Mouse (Mus musculus) ES-E14 (cell line): ENCODE measurements around the gene Rnf8.

Experiments used
- CHD2 ChIP-seq: IDR thresholded peaks from 2 replicates; pipeline ENCODE4 v1.6.1; 2014; ENCODE audit warnings: mild to moderate bottlenecking, low read depth, low read length, inconsistent platforms
- HCFC1 ChIP-seq: IDR thresholded peaks from 2 replicates; pipeline ENCODE4 v1.6.1; 2012; ENCODE audit warnings: low read length, inconsistent platforms, borderline replicate concordance; ENCODE audit not compliant: insufficient read depth
- MAFK ChIP-seq: IDR thresholded peaks from 2 replicates; pipeline ENCODE4 v1.6.1; 2014; ENCODE audit warnings: mild to moderate bottlenecking, low read depth, low read length, inconsistent platforms; ENCODE audit not compliant: insufficient read depth
- ZC3H11A ChIP-seq: IDR thresholded peaks from 2 replicates; pipeline ENCODE4 v1.6.1; 2012; ENCODE audit warnings: low read depth, mild to moderate bottlenecking, inconsistent platforms, low read length, borderline replicate concordance
- ZNF384 ChIP-seq: IDR thresholded peaks from 2 replicates; pipeline ENCODE4 v1.6.1; 2012; ENCODE audit warnings: low read depth, low read length, inconsistent platforms

DNA sequence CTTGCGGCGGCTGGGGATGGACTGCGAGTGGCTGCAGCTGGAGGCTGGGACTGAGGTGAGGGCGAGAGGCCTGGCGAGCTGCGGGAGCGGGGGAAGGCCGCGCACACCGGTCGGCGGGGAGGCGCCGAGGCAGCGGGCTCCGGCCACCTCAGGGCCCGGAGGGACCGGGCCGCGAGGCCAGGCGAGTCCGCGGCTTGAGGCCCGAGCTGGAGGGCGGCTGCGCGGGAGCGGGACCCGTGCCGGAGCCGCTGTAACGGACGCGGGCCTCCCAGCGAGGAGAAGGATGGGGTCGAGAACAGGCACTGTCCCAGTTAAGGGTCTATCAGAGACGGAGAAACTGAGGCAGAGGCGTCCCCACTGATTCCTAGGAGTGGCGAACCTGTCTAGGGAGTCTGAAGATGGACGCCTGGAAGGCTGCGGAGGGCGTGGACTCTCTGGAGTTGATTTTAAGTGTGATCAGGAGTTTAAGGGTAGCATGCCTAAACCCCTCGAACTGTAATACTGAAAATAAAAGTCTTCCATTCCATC, 498 bp downstream of the Rnf8 start:
- TF ChIP-seq CHD2 (no peak), ZNF384 (no peak), MAFK (no peak), ZC3H11A (no peak), HCFC1 (no peak)
